Mouse (Mus musculus): ENCODE measurements at regions not wholly inside any gene's neighbourhood (a gene's known extent, or its start where the extent isn't known, plus 50 kb on each side); places are given as distances from the start of the nearest gene placed in this dataset.
"Not testable (repeated sequence)": the region's sequence is repeated elsewhere in the genome, so short reads cannot be mapped to it uniquely, and the experiment has no call there.

GRCm38 (mm10) chr2:109791921-109792320, 98.7 kb upstream of the Lin7c start:
- TF ChIP-seq CTCF (IDR thresholded peaks at IDR 0.05; ENCODE audit: borderline replicate concordance, extremely low read depth, insufficient read depth, insufficient read length); POLR2A (IDR thresholded peaks at IDR 0.05; ENCODE audit: borderline replicate concordance, extremely low read depth, insufficient read depth, insufficient read length, poor library complexity, severe bottlenecking): not testable (repeated sequence)
